Mouse (Mus musculus): ENCODE results near the gene Ankrd13d. TPM values are rescaled to one million over a fixed set of nuclear protein-coding genes. Genes with fewer than 3 reads are reported as not detected.

Ankrd13d gene
- polyA plus RNA-seq (2015; fragmentation: Nextera tagmentation; extraction: Ambion mirVana), result 12.6 and 13.5 TPM in 2 replicates

DNA sequence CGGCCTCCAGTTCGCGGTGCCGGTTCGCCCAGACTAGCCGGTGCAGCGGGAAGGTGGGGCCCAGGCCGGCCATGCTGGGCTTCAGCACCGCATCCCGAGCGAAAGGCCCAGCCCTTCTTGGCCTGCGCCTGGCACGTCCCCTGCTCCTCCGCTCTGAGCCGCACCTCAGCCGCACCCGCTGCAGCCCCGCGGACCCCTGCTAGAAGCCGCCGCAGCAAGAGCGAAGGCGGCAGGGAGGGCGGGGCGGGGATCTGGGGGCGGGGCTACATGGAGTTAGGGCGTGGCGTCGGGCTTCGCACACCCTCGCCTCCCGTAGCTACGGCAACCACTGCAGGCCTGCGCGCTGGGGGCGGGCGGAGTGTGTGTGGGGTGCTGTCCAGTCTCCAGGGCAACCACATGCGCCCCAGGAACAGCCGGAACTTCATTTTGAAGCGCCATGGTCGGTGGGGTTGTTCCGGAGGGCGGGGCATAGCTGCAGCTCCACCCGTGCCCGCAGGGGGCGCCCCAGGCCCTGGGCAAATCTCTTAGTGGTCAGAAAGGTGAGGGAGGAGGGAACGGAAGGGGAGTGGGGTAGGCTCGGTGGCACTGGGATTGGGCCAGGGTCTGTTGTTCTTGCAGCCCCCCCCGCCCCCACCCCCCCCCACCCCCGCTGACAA, at the start of gene Ankrd13d:
Ankrd13d (minus strand) TSS at position 240 of the 656 bp plus-strand sequence.
- H3K9me3 ChIP-seq, result no peaks in the 10 kb centered on the region
- peaks cover 43% of the 10 kb centered on the region for H3K36me3 ChIP-seq
- H3K4me2 ChIP-seq, result peak within 1 kb of the TSS; percentile 73
- peak within 1 kb of the TSS; percentile 16; the same call in 1 of the 2 replicates for H3K27ac ChIP-seq
- H3K4me1 ChIP-seq, result peaks cover 16% of the 10 kb centered on the region
- under 1% methylated on average over 45 of the region's 50 CpGs for WGBS
- no peaks in the 10 kb centered on the region for H3K27me3 ChIP-seq
- peak within 1 kb of the TSS; percentile 55 for H3K4me3 ChIP-seq
- peak within 1 kb of the TSS; percentile 75 for H3K9ac ChIP-seq
- peak; percentile 89 for ATAC-seq (ENCODE audit: insufficient number of reproducible peaks, insufficient read depth, low FRiP score, low TSS enrichment, low read depth)

DNA sequence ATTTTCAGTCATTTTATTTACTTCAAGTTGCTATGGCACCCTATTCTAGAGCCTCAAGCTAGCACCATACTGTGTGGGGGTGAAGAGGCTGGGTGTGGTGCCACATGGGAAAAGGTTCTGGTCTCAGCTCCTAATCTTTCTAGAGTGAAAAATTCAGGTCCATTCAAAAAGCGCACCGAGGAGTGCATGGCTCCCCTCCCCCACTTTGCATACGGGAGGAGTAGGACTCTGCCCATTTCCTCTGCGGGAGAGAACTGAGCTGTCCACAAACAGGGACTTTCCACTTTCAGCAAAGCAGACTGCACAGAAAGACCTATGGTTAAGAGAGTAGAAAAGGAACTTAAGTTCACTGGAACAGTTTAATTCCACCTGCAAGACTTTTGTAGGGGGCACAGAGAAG, 49.7 kb upstream of the Ankrd13d start:
- Histone ChIP-seq H3K4me3 (peak overlapping the region; percentile 58), H3K9me3 (no peaks in the 10 kb centered on the region), H3K27ac (peak overlapping the region; percentile 97), H3K27me3 (no peaks in the 10 kb centered on the region), H3K36me3 (peaks cover 47% of the 10 kb centered on the region), H3K4me1 (peaks cover 22% of the 10 kb centered on the region), H3K9ac (peak overlapping the region; percentile 81), H3K4me2 (peak overlapping the region; percentile 82)
- no peak for ATAC-seq (ENCODE audit: insufficient number of reproducible peaks, insufficient read depth, low FRiP score, low TSS enrichment, low read depth)
- under 1% methylated on average over 4 of the region's 4 CpGs for WGBS

DNA sequence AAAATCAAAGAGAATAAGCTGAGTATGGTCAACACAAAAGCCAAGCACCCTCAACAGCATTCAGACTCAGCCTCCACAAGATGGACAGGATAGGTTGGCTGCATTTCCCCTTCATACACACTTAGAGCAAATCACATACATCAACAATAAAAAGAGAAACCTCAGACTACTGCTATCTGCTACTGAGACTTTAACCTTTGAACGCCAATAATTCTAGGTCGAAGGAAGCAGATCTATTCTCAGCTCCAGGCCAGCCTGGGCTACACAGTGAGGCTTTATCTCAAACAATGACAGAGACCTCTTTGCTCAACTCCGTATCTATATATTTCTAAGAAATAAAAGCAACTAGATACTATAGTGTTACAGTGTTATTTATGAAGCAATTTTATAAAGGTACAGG, 48.3 kb upstream of the Ankrd13d start:
- no peaks in the 10 kb centered on the region for H3K27me3 ChIP-seq
- H3K27ac ChIP-seq, result no peak overlapping the region
- H3K9me3 ChIP-seq, result no peaks in the 10 kb centered on the region
- H3K4me1 ChIP-seq, result peaks cover 22% of the 10 kb centered on the region
- WGBS, result 89% methylated on average over 3 of the region's 3 CpGs
- H3K9ac ChIP-seq, result peak overlapping the region; percentile 8; the same call in 1 of the 2 replicates
- no peak for ATAC-seq (ENCODE audit: insufficient number of reproducible peaks, insufficient read depth, low FRiP score, low TSS enrichment, low read depth)
- no peak overlapping the region for H3K4me3 ChIP-seq
- H3K4me2 ChIP-seq, result no peak overlapping the region
- peaks cover 56% of the 10 kb centered on the region for H3K36me3 ChIP-seq

DNA sequence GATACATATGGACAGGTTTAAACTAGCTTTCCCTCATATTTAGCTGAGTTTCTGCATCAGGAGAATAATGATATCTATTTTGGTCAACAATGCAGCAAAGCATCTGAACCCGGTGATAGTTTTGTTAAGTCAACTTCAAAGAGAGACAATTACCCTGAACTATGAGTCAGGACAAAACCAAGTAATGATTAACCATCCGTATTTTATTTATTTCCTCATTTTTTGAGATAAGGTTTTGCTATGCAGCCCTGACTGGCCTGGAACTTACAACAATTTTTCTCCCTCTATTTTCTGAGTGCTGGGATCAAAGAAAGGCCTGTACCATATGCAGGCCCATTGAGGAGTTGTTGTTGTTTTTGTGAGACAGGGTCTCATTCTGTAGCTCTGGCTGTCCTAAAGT, 47.7 kb upstream of the Ankrd13d start:
- ATAC-seq (ENCODE audit: insufficient number of reproducible peaks, insufficient read depth, low FRiP score, low TSS enrichment, low read depth), result no peak
- Histone ChIP-seq H3K9me3 (no peaks in the 10 kb centered on the region), H3K4me1 (peaks cover 22% of the 10 kb centered on the region), H3K27ac (no peak overlapping the region), H3K27me3 (no peaks in the 10 kb centered on the region), H3K9ac (peak overlapping the region; percentile 8; the same call in 1 of the 2 replicates), H3K4me2 (no peak overlapping the region), H3K36me3 (peaks cover 62% of the 10 kb centered on the region), H3K4me3 (no peak overlapping the region)
- 91% methylated on average over 2 of the region's 2 CpGs for WGBS

DNA sequence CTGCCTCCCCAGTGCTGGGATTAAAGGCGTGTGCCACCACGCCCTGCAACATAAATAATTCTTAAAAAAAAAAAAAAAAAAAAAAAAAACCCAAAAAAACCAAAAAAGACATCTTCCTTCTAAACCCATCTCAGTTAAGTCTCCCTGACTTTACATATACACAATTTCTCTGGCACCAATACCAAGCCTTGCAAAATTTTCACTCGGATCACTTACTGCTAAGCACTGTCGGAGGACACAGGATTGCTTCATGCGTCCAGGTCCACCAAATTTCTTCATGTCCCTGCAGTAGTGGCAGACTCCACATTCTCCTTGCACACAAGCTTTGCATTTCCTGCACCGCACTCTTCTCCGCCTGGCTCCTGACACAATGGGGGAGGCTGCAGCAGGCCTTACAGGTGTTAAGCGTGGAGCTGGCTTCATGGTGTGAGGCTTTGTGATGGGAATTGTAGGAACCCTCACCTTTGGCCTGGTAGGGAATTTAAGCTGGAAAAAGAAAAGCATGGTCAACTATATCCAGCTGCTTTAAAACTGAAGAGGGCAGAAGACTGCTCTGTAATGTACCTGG, 45.9 kb upstream of the Ankrd13d start:
- ATAC-seq (ENCODE audit: insufficient number of reproducible peaks, insufficient read depth, low FRiP score, low TSS enrichment, low read depth), result no peak
- Histone ChIP-seq H3K27ac (no peak overlapping the region), H3K4me3 (no peak overlapping the region), H3K9me3 (no peaks in the 10 kb centered on the region), H3K9ac (no peak overlapping the region), H3K36me3 (peaks cover 75% of the 10 kb centered on the region), H3K4me2 (no peak overlapping the region), H3K4me1 (peaks cover 13% of the 10 kb centered on the region), H3K27me3 (no peaks in the 10 kb centered on the region)
- WGBS, result 91% methylated on average over 8 of the region's 8 CpGs

DNA sequence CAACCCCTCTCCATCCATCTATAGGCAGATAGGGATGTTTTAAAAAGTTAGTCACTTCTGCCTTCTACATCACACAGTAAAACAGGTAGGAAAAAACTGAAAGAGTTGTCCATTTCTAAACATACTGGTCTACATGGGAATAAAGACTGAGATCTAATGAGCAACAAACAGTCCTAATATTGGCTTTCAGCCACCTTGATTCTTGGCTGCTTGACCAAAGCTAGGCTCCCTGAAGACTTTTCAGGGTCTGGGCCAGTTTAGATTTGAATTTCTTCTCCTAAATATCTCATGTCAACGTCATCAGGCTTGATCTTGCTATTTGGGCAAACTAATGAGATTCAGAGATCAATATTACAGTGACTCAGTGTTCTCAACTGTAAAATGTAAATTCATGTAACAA, 43.9 kb upstream of the Ankrd13d start:
- H3K27me3 ChIP-seq, result no peaks in the 10 kb centered on the region
- H3K4me2 ChIP-seq, result no peak overlapping the region
- peaks cover 4% of the 10 kb centered on the region for H3K4me1 ChIP-seq
- 78% methylated on average over 1 of the region's 1 CpGs for WGBS
- peaks cover 93% of the 10 kb centered on the region for H3K36me3 ChIP-seq
- H3K4me3 ChIP-seq, result no peak overlapping the region
- H3K27ac ChIP-seq, result no peak overlapping the region
- H3K9me3 ChIP-seq, result no peaks in the 10 kb centered on the region
- no peak for ATAC-seq (ENCODE audit: insufficient number of reproducible peaks, insufficient read depth, low FRiP score, low TSS enrichment, low read depth)
- H3K9ac ChIP-seq, result no peak overlapping the region

DNA sequence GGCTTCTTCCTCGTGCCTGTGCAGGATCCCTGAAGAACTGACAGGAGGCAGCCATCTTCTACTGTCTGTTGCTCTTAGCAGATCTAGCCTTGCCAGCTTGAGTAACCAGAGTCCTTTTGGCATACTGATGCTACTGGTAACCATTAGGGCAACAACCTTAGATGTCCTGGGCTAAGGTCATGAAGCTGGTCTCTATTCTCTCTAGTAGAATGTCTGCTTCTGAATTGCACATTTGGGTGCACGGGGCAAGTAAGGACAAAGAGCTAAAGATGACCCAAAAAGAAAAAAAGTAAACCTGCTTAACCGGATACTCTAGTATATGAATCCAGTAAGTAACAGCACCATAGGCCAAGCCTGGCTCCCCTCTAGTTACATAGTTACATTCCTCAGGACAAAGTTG, 43.2 kb upstream of the Ankrd13d start:
- H3K27ac ChIP-seq, result 0 out of 2 replicates have a peak overlapping the region, but pooled peaks have one; percentile 17
- H3K27me3 ChIP-seq, result no peaks in the 10 kb centered on the region
- ATAC-seq (ENCODE audit: insufficient number of reproducible peaks, insufficient read depth, low FRiP score, low TSS enrichment, low read depth), result no peak
- peaks cover 95% of the 10 kb centered on the region for H3K36me3 ChIP-seq
- H3K9me3 ChIP-seq, result no peaks in the 10 kb centered on the region
- H3K4me3 ChIP-seq, result no peak overlapping the region
- WGBS, result 77% methylated on average over 3 of the region's 3 CpGs
- no peak overlapping the region for H3K4me2 ChIP-seq
- no peak overlapping the region for H3K9ac ChIP-seq
- no peaks in the 10 kb centered on the region for H3K4me1 ChIP-seq

DNA sequence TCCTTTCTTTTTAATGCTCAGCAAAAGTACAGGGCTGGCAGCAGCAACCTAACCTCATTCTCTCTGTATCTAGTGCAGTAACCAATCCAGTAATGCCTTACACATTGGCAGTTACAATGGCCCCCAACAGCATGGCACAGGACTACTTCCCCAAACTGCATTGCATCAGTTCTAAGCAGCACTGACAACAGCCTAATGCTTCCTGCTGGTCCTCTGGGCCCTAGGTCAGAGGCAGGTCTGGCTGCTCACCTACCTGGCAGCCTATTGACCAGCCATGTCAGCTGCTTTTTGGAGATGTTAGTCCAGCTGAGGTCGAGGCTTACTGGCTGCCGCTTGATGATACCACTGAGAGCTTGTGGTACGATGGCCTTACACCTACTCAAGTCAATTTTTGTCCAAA, 39.2 kb upstream of the Ankrd13d start:
- 95% methylated on average over 3 of the region's 3 CpGs for WGBS

DNA sequence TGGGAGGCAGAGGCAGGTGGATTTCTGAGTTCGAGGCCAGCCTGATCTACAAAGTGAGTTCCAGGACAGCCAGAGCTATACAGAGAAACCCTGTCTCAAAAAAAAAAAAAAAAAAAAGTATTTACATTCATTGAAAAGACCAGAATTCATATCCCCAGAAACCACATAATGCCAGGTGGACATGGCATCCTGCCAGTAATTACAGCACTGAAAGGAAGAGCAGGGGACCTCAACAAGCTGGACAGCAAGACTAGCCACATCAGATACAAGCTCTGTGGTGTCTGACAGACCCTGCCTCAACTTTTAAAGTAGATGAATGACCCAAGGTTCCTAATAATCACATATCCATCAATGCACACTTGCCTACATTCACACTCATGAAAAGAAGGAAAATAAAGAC, 38.7 kb upstream of the Ankrd13d start:
- Histone ChIP-seq H3K9me3 (no peaks in the 10 kb centered on the region), H3K36me3 (peaks cover 92% of the 10 kb centered on the region), H3K9ac (no peak overlapping the region), H3K4me3 (no peak overlapping the region), H3K4me2 (no peak overlapping the region), H3K27ac (no peak overlapping the region), H3K4me1 (no peaks in the 10 kb centered on the region), H3K27me3 (no peaks in the 10 kb centered on the region)
- 100% methylated on average over 1 of the region's 1 CpGs for WGBS
- ATAC-seq (ENCODE audit: insufficient number of reproducible peaks, insufficient read depth, low FRiP score, low TSS enrichment, low read depth), result no peak

More for the DNA sequence above, 39.2 kb upstream of the Ankrd13d start:
- no peaks in the 10 kb centered on the region for H3K27me3 ChIP-seq
- H3K9ac ChIP-seq, result no peak overlapping the region
- peaks cover 96% of the 10 kb centered on the region for H3K36me3 ChIP-seq
- no peak overlapping the region for H3K4me3 ChIP-seq
- no peaks in the 10 kb centered on the region for H3K4me1 ChIP-seq
- ATAC-seq (ENCODE audit: insufficient number of reproducible peaks, insufficient read depth, low FRiP score, low TSS enrichment, low read depth), result no peak
- H3K9me3 ChIP-seq, result no peaks in the 10 kb centered on the region
- H3K4me2 ChIP-seq, result no peak overlapping the region
- H3K27ac ChIP-seq, result no peak overlapping the region

DNA sequence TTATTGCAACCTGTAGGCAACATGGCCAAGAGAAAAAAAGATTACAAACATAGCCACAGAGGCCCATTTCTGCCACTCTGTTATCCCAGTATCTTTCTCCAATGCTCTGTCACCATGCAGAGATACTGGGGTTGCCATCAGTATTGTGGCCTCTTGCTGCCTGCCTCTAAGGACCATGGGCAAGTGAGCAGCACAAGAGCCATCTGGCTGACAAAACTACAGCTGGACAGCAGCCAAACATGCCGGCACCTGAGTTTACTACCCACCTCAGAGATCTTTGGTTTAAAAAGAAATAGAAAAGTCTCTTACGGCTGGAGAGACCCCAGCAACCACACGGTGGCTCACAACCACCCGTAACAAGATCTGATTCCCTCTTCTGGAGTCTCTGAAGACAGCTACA, 36.3 kb upstream of the Ankrd13d start:
- WGBS, result 83% methylated on average over 4 of the region's 4 CpGs
- peaks cover 81% of the 10 kb centered on the region for H3K36me3 ChIP-seq
- ATAC-seq (ENCODE audit: insufficient number of reproducible peaks, insufficient read depth, low FRiP score, low TSS enrichment, low read depth), result no peak
- no peaks in the 10 kb centered on the region for H3K4me1 ChIP-seq
- no peaks in the 10 kb centered on the region for H3K9me3 ChIP-seq
- no peaks in the 10 kb centered on the region for H3K27me3 ChIP-seq
- no peak overlapping the region for H3K4me3 ChIP-seq
- no peak overlapping the region for H3K9ac ChIP-seq
- H3K4me2 ChIP-seq, result no peak overlapping the region
- no peak overlapping the region for H3K27ac ChIP-seq

DNA sequence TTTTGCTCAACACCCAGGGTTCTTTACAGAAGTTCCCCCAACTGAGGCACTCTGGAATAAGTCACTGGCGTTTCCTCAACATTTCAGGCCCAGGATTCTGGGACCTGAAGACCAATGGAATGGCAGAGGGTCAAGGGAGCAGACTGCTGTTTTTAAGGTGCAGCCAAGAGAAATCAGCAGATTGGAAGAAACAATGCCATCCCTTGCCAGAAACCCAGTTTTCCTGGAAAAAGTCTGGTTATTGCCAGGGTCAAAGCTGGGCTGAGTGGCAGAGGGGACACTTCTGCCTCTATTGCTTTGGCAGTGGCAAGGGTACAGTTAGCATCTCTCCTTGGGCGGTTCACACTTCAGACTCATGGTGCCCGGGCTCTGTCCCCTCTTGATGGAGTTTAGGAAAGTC, 34.2 kb upstream of the Ankrd13d start:
- Histone ChIP-seq H3K36me3 (peaks cover 71% of the 10 kb centered on the region), H3K4me1 (no peaks in the 10 kb centered on the region)
- 86% methylated on average over 3 of the region's 3 CpGs for WGBS

DNA sequence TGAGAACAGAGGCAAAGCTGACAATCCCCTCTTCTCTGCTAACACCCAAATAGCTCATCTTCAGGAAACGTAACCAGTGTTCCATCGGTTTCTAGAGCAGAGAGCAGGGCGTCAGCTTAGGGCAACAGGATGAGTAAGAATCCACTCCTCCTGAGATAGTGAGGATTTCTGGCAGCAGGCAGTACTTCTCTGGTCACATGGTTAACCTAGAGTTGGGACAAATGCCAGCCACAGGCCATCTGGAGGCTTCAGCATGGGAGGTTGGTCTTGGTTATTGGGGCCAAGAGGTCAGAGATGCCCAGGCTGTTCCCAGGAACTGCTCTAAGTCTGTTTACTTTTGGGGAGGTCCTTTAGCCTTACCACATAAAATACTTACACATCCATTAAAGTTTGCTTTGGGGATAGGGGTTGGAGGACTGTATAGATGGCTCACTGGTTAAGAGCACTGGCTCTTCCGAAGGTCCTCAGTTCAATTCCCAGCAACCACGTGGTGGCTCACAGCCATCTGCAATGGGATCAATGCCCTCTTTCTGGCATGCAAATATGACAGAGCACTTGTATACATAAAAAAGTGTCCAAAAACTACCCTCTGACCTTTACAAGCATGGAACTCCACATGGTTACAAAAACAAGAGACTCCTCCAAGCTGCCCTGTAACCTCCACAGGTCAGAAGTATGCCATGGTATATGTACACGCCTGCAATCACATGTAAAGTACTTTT, 32.4 kb upstream of the Ankrd13d start:
- Histone ChIP-seq H3K4me1 (no peaks in the 10 kb centered on the region), H3K4me3 (no peak overlapping the region), H3K36me3 (peaks cover 56% of the 10 kb centered on the region), H3K9ac (no peak overlapping the region), H3K4me2 (no peak overlapping the region), H3K9me3 (no peaks in the 10 kb centered on the region), H3K27me3 (no peaks in the 10 kb centered on the region), H3K27ac (no peak overlapping the region)
- no peak for ATAC-seq (ENCODE audit: insufficient number of reproducible peaks, insufficient read depth, low FRiP score, low TSS enrichment, low read depth)
- WGBS, result 77% methylated on average over 6 of the region's 6 CpGs

More for the DNA sequence above, 34.2 kb upstream of the Ankrd13d start:
- no peak for ATAC-seq (ENCODE audit: insufficient number of reproducible peaks, insufficient read depth, low FRiP score, low TSS enrichment, low read depth)
- Histone ChIP-seq H3K27ac (no peak overlapping the region), H3K4me3 (no peak overlapping the region), H3K9ac (no peak overlapping the region), H3K4me2 (no peak overlapping the region), H3K27me3 (no peaks in the 10 kb centered on the region), H3K9me3 (no peaks in the 10 kb centered on the region)

Measured in embryonic facial prominence, embryonic 13.5 days (tissue).